Mouse (Mus musculus) intestine, postnatal 0 days (tissue): ENCODE data around the gene Smyd2. TPM values are rescaled to one million over a fixed set of nuclear protein-coding genes. Genes with fewer than 3 reads are reported as not detected.

ENCODE experiments used
- ATAC-seq: fragments of 200-750 bp; cut with Nextera tagmentation; 2 replicates; pipeline ENCODE4 v1.8.0; 2017; ENCODE audit warnings: mild to moderate bottlenecking, moderate TSS enrichment, moderate library complexity
- H3K27ac ChIP-seq: fragments of 300-500 bp; sonication (generic); 2 replicates; pipeline ENCODE4 v1.5.1; 2014; ENCODE audit warnings: mild to moderate bottlenecking, low read depth, low read length, moderate library complexity
- H3K27me3 ChIP-seq: fragments of 300-500 bp; sonication (generic); replicated peaks from 2 replicates; pipeline ENCODE4 v1.6.1; 2014; ENCODE audit warnings: low read length, mixed read lengths; ENCODE audit not compliant: control insufficient read depth, insufficient read depth
- H3K36me3 ChIP-seq: fragments of 300-500 bp; sonication (generic); 2 replicates; pipeline ENCODE4 v1.6.1; 2014; ENCODE audit warnings: mild to moderate bottlenecking, moderate library complexity; ENCODE audit not compliant: control insufficient read depth, insufficient read depth
- H3K4me1 ChIP-seq: fragments of 300-500 bp; sonication (generic); replicated peaks from 2 replicates; pipeline ENCODE4 v1.6.1; 2014; ENCODE audit warnings: antibody characterized with exemption, low read length, mixed read lengths; ENCODE audit not compliant: control insufficient read depth, insufficient read depth
- H3K4me2 ChIP-seq: fragments of 300-500 bp; sonication (generic); replicated peaks from 2 replicates; pipeline ENCODE4 v1.6.1; 2014; ENCODE audit warnings: low read depth, mild to moderate bottlenecking, moderate library complexity
- H3K4me3 ChIP-seq: fragments of 300-500 bp; sonication (generic); 2 replicates; pipeline ENCODE4 v1.5.1; 2014; ENCODE audit warnings: low read depth, low read length
- H3K9ac ChIP-seq: fragments of 300-500 bp; sonication (generic); 2 replicates; pipeline ENCODE4 v1.6.1; 2014; ENCODE audit warnings: mild to moderate bottlenecking, low read depth, low read length
- H3K9me3 ChIP-seq: fragments of 300-500 bp; sonication (generic); 2 replicates; pipeline ENCODE4 v1.6.1; 2016; ENCODE audit warnings: mixed run types; ENCODE audit not compliant: control insufficient read depth
- CTCF ChIP-seq: sonication (generic); IDR thresholded peaks from 2 replicates; pipeline ENCODE4 v1.5.1; 2016; ENCODE audit warnings: low read depth, mild to moderate bottlenecking, control low read depth, antibody characterized with exemption, moderate library complexity
- WGBS: fragments of 180-500 bp; shearing (Covaris S2); extraction: QIAGEN DNeasy Blood & Tissue Kit; methylation state at CpG from one replicate; pipeline ENCODE4 v1.1.7; 2014; 5-methylcytosine and 5-hydroxymethylcytosine counted together
- polyA plus RNA-seq: library from polyadenylated mRNA; unstranded; fragments of >200 nt; fragmentation: Nextera tagmentation; extraction: Ambion mirVana; gene quantifications from 2 replicates; pipeline ENCODE4 v1.2.1, GENCODE M21; 2015

Gene Smyd2
- polyA plus RNA-seq, 1 experiment from 2014 or later, result 48.1 TPM

DNA sequence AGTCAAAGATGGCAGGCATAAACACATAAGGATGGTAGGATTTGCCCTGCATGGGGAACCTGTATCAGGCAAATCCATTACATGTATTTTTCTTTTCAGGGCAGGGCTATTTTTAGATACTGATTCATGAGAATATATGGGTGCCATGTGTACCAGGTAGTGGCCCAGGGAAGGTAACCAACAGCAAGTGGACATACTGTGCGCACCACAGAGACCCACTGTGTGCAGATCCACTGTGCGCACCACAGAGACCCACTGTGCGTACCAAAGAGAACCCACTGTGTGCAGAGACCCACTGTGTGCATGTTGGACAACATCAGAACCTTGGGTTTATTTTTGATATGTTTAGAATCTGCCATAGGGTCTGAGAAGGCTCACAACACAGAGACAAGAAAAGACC is 58.4 kb downstream of the Smyd2 start:
- no peaks in the 10 kb centered on the region for H3K27me3 ChIP-seq
- H3K4me2 ChIP-seq, result no peak overlapping the region
- H3K4me1 ChIP-seq, result peaks cover 2% of the 10 kb centered on the region; the same call in 1 of the 2 replicates
- no peak overlapping the region for H3K9ac ChIP-seq
- no peak for TF ChIP-seq CTCF
- ATAC-seq, result no peak
- H3K27ac ChIP-seq, result no peak overlapping the region
- H3K4me3 ChIP-seq, result no peak overlapping the region
- 94% methylated on average over 3 of the region's 3 CpGs for WGBS
- no peaks in the 10 kb centered on the region for H3K9me3 ChIP-seq
- peaks cover 5% of the 10 kb centered on the region for H3K36me3 ChIP-seq

DNA sequence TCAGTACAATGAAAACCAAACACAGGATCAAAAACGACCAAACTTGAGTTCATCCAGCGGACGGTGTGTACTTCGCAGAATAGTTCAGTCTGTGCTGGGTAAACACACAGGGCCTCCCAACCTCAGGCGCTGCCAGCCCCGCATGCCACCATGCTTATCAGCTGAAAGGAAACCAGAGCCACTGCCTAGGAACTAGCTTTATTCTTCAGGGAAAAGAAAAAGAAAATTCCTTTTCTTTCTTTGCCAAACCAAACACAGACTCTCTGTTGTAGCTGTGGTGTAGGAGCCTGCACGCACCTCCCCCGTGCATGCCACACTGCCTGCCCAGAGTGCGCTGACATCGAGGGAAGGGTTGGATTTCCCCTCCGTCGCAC is 61.2 kb downstream of the Smyd2 start:
- peak; percentile 37; the same call in 1 of the 2 replicates for ATAC-seq
- no peak for TF ChIP-seq CTCF
- Histone ChIP-seq H3K4me3 (no peak overlapping the region), H3K9me3 (no peaks in the 10 kb centered on the region), H3K4me2 (no peak overlapping the region), H3K4me1 (no peaks in the 10 kb centered on the region), H3K27me3 (no peaks in the 10 kb centered on the region), H3K36me3 (peaks cover 5% of the 10 kb centered on the region), H3K27ac (no peak overlapping the region), H3K9ac (no peak overlapping the region)
- 62% methylated on average over 12 of the region's 12 CpGs for WGBS

DNA sequence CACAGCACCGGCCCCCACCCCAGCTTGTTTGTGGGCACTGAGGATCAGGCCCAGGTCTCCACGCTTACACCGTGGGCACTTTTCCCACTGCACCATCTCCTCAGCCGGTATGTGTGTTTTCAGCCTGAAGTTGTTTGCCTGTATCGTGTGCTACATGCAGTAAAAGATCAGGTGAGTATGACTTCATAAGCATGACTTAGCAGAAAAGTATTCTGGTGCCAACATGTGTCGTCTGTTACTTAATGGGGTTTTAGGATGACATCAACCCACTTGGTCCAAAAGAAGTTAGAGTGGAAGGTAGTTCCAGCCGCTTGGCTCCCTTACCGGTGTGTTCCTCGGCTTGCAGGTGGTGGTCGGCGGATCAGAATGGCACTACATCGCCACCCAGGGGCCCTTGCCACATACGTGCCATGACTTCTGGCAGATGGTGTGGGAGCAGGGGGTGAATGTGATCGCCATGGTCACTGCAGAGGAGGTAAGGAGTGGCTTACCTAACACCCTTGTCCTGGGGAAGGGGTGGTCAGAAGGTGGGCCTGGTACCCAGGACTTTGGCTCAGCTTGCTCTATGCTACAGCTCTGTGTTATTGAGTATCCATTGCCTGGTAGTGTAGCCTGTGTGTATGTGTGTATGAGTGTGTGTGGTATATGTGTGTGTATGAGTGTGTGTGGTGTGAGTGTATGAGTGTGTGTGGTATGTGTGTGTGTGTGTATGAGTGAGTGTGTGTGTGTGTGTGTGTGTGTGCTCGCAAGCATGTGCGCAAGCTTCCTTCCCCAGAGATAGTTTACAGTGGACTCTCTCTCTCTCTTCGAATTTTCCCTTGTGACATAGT is 61.8 kb downstream of the Smyd2 start:
- Histone ChIP-seq H3K27me3 (no peaks in the 10 kb centered on the region), H3K9ac (no peak overlapping the region), H3K4me2 (no peak overlapping the region), H3K4me3 (no peak overlapping the region), H3K9me3 (no peaks in the 10 kb centered on the region), H3K27ac (no peak overlapping the region), H3K4me1 (no peaks in the 10 kb centered on the region), H3K36me3 (peaks cover 5% of the 10 kb centered on the region)
- peak; percentile 37 for ATAC-seq
- 76% methylated on average over 17 of the region's 17 CpGs for WGBS
- peak; percentile 57 for TF ChIP-seq CTCF

DNA sequence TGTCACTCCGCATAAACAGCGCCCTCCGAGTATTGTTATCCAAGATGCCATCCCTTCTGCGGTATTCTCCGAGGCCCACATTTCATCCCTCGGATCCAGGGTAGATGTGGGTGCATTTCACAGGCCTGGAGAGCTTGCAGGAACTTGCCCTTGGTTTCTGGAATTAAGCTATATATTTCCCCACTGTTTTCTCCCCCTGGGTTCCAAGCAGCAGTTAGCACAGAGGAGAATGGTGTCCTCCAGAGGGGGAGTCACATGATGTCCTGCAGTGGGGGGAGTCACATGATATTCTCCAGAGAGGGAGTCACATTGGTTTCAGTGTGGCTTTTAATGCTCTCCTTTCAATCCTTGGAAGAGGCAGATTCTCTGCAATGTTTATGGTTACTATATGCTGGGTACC is 63.8 kb downstream of the Smyd2 start:
- no peak for ATAC-seq
- TF ChIP-seq CTCF, result no peak
- Histone ChIP-seq H3K4me3 (no peak overlapping the region), H3K36me3 (no peaks in the 10 kb centered on the region; the same call in 1 of the 2 replicates), H3K4me1 (no peaks in the 10 kb centered on the region), H3K27ac (no peak overlapping the region), H3K27me3 (no peaks in the 10 kb centered on the region), H3K4me2 (no peak overlapping the region), H3K9me3 (no peaks in the 10 kb centered on the region), H3K9ac (no peak overlapping the region)
- 88% methylated on average over 6 of the region's 6 CpGs for WGBS

DNA sequence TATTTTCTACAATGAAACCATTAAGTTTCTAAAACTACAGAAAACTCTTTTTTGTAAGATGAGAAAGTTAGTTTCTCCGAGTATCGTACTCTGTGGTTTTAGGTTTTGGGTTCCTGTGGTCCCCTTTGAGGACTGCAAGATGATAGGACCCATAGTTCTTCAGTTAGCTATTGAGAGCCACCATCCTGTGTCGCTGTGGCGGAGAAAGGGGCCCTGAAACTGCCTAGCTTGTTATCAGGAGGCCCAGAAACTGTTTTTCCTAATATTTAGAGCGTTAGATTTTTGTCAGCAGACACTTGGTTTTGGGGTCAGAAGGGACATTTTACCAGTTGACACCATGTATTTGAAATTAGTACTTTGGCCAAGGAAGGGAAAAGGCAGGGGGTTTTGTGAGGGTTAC is 66.4 kb downstream of the Smyd2 start:
- H3K27me3 ChIP-seq, result no peaks in the 10 kb centered on the region
- no peak for ATAC-seq
- no peak overlapping the region for H3K4me3 ChIP-seq
- no peaks in the 10 kb centered on the region for H3K4me1 ChIP-seq
- H3K9ac ChIP-seq, result no peak overlapping the region
- H3K27ac ChIP-seq, result no peak overlapping the region
- no peak for TF ChIP-seq CTCF
- no peaks in the 10 kb centered on the region for H3K9me3 ChIP-seq
- no peaks in the 10 kb centered on the region for H3K36me3 ChIP-seq
- no peak overlapping the region for H3K4me2 ChIP-seq
- 95% methylated on average over 5 of the region's 5 CpGs for WGBS

DNA sequence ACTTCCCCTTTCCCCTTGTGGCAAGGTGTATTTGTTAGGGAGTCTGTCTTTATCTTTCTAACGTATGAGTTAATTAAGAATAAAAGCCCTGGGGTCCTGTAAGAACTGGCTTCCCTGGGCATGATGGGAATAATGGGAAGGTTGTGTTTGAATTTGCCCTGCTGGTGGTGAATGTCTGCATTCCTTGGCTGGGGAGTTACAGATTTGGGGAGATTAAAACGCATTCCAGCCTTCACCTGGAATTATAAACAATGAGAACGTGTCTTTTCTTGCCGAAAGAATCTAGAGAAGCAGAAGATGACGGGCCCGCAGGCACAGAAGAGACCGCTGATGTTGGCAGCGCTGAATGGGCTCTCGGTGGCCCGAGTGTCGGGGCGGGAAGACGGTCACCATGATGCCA is 67.5 kb downstream of the Smyd2 start:
- no peak for TF ChIP-seq CTCF
- Histone ChIP-seq H3K4me1 (no peaks in the 10 kb centered on the region), H3K4me2 (no peak overlapping the region), H3K9me3 (no peaks in the 10 kb centered on the region), H3K36me3 (peaks cover 8% of the 10 kb centered on the region; the same call in 1 of the 2 replicates), H3K4me3 (no peak overlapping the region), H3K27me3 (no peaks in the 10 kb centered on the region), H3K27ac (no peak overlapping the region), H3K9ac (no peak overlapping the region)
- ATAC-seq, result no peak
- 81% methylated on average over 13 of the region's 13 CpGs for WGBS
